Mouse (Mus musculus): ENCODE measurements around the gene Ppp1ca. TPM values are rescaled to one million over a fixed set of nuclear protein-coding genes. Genes with fewer than 3 reads are reported as not detected.
A peak's percentile ranks its signal among the peaks of the same experiment; 100 is the strongest.

Gene Ppp1ca
- 100 to 1,000 TPM; 293 to 299 TPM for total RNA-seq (2021)
- long read RNA-seq, experiment 1, transcript Ppp1ca-201 (7 exons, 1,473 nt): major isoform, 271 of 311 reads
- long read RNA-seq, experiment 1, partial matches to known transcripts: 17 of 311 reads
- long read RNA-seq, experiment 1, other reads (novel, unspliced or antisense): 23 of 311 reads
- long read RNA-seq, experiment 2, transcript Ppp1ca-201 (7 exons, 1,473 nt): major isoform, 119 of 152 reads
- long read RNA-seq, experiment 2, partial matches to known transcripts: 12 of 152 reads
- long read RNA-seq, experiment 2, other reads (novel, unspliced or antisense): 20 of 152 reads

- DNase-seq: peak; percentile 96
These were observed at the start of gene Ppp1ca for GRCm38 (mm10) chr19:4191528-4192250. Gene Ppp1ca, plus strand, starts transcription at chr19:4192065.

- no peak for DNase-seq
These were observed 49.3 kb upstream of the Ppp1ca start for GRCm38 (mm10) chr19:4142416-4143173.

GRCm38 (mm10) chr19:4143759-4144268, 48.1 kb upstream of the Ppp1ca start, which contains the start of gene Cabp4:
Gene Cabp4, minus strand, starts transcription at chr19:4144033.
- no peak for DNase-seq

GRCm38 (mm10) chr19:4144550-4145498, 47.0 kb upstream of the Ppp1ca start:
- DNase-seq: peak; percentile 49 to 74

- DNase-seq: no peak
These were observed 45.9 kb upstream of the Ppp1ca start for GRCm38 (mm10) chr19:4145936-4146335.

GRCm38 (mm10) chr19:4146366-4147021, 45.4 kb upstream of the Ppp1ca start:
- DNase-seq: no peak

GRCm38 (mm10) chr19:4147022-4147405, 44.9 kb upstream of the Ppp1ca start:
- peak in 1 of 2 experiments; percentile 57 for DNase-seq

- DNase-seq: peak in 1 of 2 experiments; percentile 38
These were observed 43.9 kb upstream of the Ppp1ca start for GRCm38 (mm10) chr19:4147782-4148490.

- DNase-seq: peak; percentile 98 to 99
These were observed 43.4 kb upstream of the Ppp1ca start, which contains the start of gene Coro1b for GRCm38 (mm10) chr19:4148491-4148806. Gene Coro1b, plus strand, starts transcription at chr19:4148619.

- DNase-seq: peak in 1 of 2 experiments; percentile 40
These were observed 43.0 kb upstream of the Ppp1ca start for GRCm38 (mm10) chr19:4148819-4149218.

GRCm38 (mm10) chr19:4149283-4149682, 42.6 kb upstream of the Ppp1ca start:
- no peak for DNase-seq

- DNase-seq: no peak
These were observed 42.0 kb upstream of the Ppp1ca start for GRCm38 (mm10) chr19:4149764-4150461.

- DNase-seq: no peak
These were observed 41.0 kb upstream of the Ppp1ca start for GRCm38 (mm10) chr19:4150567-4151487.

GRCm38 (mm10) chr19:4151488-4151860, 40.4 kb upstream of the Ppp1ca start:
- no peak for DNase-seq

GRCm38 (mm10) chr19:4151898-4152297, 40.0 kb upstream of the Ppp1ca start:
- no peak for DNase-seq

GRCm38 (mm10) chr19:4152445-4153231, 39.2 kb upstream of the Ppp1ca start:
- no peak for DNase-seq

- DNase-seq: peak; percentile 47 to 60
These were observed 38.6 kb upstream of the Ppp1ca start, which contains the start of gene Ptprcap for GRCm38 (mm10) chr19:4153232-4153654. Gene Ptprcap, plus strand, starts transcription at chr19:4153604.
